Mouse (Mus musculus): ENCODE measurements around the gene Lmo7.

DNA sequence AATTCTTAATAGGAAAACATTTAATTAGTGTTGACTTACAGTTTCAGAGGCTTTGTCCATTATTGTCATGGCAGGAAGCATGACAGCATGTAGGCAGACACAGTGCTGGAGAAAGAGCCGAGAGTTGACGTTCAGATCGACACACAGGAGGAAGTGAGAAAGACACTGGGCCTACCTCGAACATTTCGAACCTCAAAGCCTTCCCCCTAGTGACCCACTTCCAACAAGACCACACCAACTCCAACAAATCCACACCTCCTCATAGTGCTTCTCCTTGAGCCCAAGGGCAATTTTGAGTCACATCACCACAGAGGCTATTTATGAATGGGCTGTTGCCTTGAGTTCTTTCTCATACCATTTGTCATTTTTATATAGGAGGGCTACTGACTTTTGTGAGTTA is 22.7 kb upstream of the Lmo7 start:
- TF ChIP-seq POLR2A (IDR thresholded peaks at IDR 0.05; ENCODE audit: low read depth, low read length) (no peak), CTCF (IDR thresholded peaks at IDR 0.05; ENCODE audit: extremely low read depth, insufficient read length, insufficient replicate concordance, low read depth, low read length) (no peak)
